Mouse (Mus musculus) CH12.LX (cell line): ENCODE results near the gene Fhit. TPM values are rescaled to one million over a fixed set of nuclear protein-coding genes. Genes with fewer than 3 reads are reported as not detected.

Source experiments
- DNase-seq: peaks from one replicate; pipeline ENCODE4 v3.0.0-alpha.2; 2013; ENCODE audit errors: extremely low read depth
- H3K27ac ChIP-seq: 2 replicates; pipeline ENCODE4 v1.5.1; 2012; ENCODE audit warnings: low read depth, mild to moderate bottlenecking, control low read depth, moderate library complexity; ENCODE audit not compliant: insufficient read depth
- H3K27me3 ChIP-seq: replicated peaks from 2 replicates; pipeline ENCODE3; 2012; ENCODE audit warnings: inconsistent platforms
- H3K36me3 ChIP-seq, 2 experiments: replicated peaks in 1 of 2; 2 replicates each; pipeline versions ENCODE3 to v1.6.1; 2012; ENCODE audit warnings: inconsistent platforms in 1 of 2, low read length in 1 of 2, mild to moderate bottlenecking in 1 of 2, mixed read lengths in 1 of 2, moderate library complexity in 1 of 2; ENCODE audit not compliant: control insufficient read depth in 1 of 2, insufficient read depth in 1 of 2
- H3K4me1 ChIP-seq, 2 experiments: 2 replicates each; pipeline ENCODE4 v1.6.1; 2012; ENCODE audit warnings: inconsistent platforms in 1 of 2, moderate library complexity in 1 of 2; ENCODE audit not compliant: insufficient read depth in 2 of 2, control insufficient read depth in 1 of 2
- H3K4me2 ChIP-seq: 2 replicates; pipeline ENCODE4 v1.6.1; 2012; ENCODE audit warnings: low read depth, mild to moderate bottlenecking, control low read depth; ENCODE audit not compliant: poor library complexity, insufficient read depth, severe bottlenecking
- H3K4me3 ChIP-seq, 3 experiments: fragments of 150-350 bp in 1 of 3; sonication (generic) in 1 of 3; replicated peaks in 1 of 3; 2 replicates each; pipeline versions ENCODE3 to v1.5.1; 2011 to 2012; ENCODE audit warnings: low read depth in 2 of 3, low read length in 2 of 3, mild to moderate bottlenecking in 2 of 3, moderate library complexity in 2 of 3, control low read depth in 1 of 3, improper control_type of control experiment in 1 of 3, inconsistent platforms in 1 of 3, mixed read lengths in 1 of 3; ENCODE audit not compliant: poor library complexity in 1 of 3
- H3K79me2 ChIP-seq: replicated peaks from 2 replicates; pipeline ENCODE4 v1.6.1; 2012; ENCODE audit warnings: mild to moderate bottlenecking, moderate library complexity; ENCODE audit not compliant: control insufficient read depth, poor library complexity, insufficient read depth, severe bottlenecking; ENCODE audit errors: extremely low read depth
- H3K9ac ChIP-seq: 2 replicates; pipeline ENCODE4 v1.6.1; 2012; ENCODE audit warnings: low read depth, mild to moderate bottlenecking, control low read depth, moderate library complexity; ENCODE audit not compliant: insufficient read depth
- H3K9me3 ChIP-seq: replicated peaks from 2 replicates; pipeline ENCODE3; 2012; ENCODE audit warnings: low read length, inconsistent platforms, mixed read lengths
- BHLHE40 ChIP-seq: IDR thresholded peaks from 2 replicates; pipeline ENCODE4 v1.6.1; 2011; ENCODE audit warnings: mild to moderate bottlenecking, low read depth, low read length, improper control_type of control experiment
- CHD1 ChIP-seq: IDR thresholded peaks from 2 replicates; pipeline ENCODE4 v1.6.1; 2012; ENCODE audit warnings: low read depth, low read length, improper control_type of control experiment, inconsistent platforms
- CHD2 ChIP-seq: IDR thresholded peaks from 2 replicates; pipeline ENCODE4 v1.6.1; 2011; ENCODE audit warnings: low read length, improper control_type of control experiment
- E2F4 ChIP-seq: IDR thresholded peaks from 2 replicates; pipeline ENCODE4 v1.6.1; 2011; ENCODE audit warnings: low read depth, low read length, improper control_type of control experiment; ENCODE audit not compliant: insufficient replicate concordance
- ELF1 ChIP-seq: IDR thresholded peaks from 2 replicates; pipeline ENCODE4 v1.6.1; 2014; ENCODE audit warnings: low read depth, mild to moderate bottlenecking, inconsistent platforms, low read length, improper control_type of control experiment
- EP300 ChIP-seq: IDR thresholded peaks from 2 replicates; pipeline ENCODE4 v1.6.1; 2011; ENCODE audit warnings: low read length, improper control_type of control experiment
- GABPA ChIP-seq: IDR thresholded peaks from 2 replicates; pipeline ENCODE4 v1.6.1; 2012; ENCODE audit warnings: low read depth, low read length, improper control_type of control experiment, inconsistent platforms; ENCODE audit not compliant: insufficient replicate concordance
- IRF4 ChIP-seq: IDR thresholded peaks from 2 replicates; pipeline ENCODE4 v1.6.1; 2014; ENCODE audit warnings: low read depth, mild to moderate bottlenecking, inconsistent platforms, low read length, improper control_type of control experiment
- KAT2A ChIP-seq: IDR thresholded peaks from 2 replicates; pipeline ENCODE4 v1.6.1; 2012; ENCODE audit warnings: low read length, improper control_type of control experiment, inconsistent platforms; ENCODE audit not compliant: insufficient replicate concordance
- MAFK ChIP-seq: IDR thresholded peaks from 2 replicates; pipeline ENCODE4 v1.6.1; 2011; ENCODE audit warnings: low read length, improper control_type of control experiment; ENCODE audit not compliant: insufficient replicate concordance
- MAZ ChIP-seq: IDR thresholded peaks from 2 replicates; pipeline ENCODE4 v1.6.1; 2012; ENCODE audit warnings: low read depth, mild to moderate bottlenecking, inconsistent platforms, low read length, improper control_type of control experiment, moderate library complexity
- MEF2A ChIP-seq: IDR thresholded peaks from 2 replicates; pipeline ENCODE4 v1.6.1; 2014; ENCODE audit warnings: low read depth, mild to moderate bottlenecking, inconsistent platforms, low read length, improper control_type of control experiment, borderline replicate concordance
- MXI1 ChIP-seq: IDR thresholded peaks from 2 replicates; pipeline ENCODE4 v1.6.1; 2011; ENCODE audit warnings: mild to moderate bottlenecking, low read depth, low read length, improper control_type of control experiment
- MYC ChIP-seq: IDR thresholded peaks from 2 replicates; pipeline ENCODE4 v1.6.1; 2011; ENCODE audit warnings: low read depth, mild to moderate bottlenecking, improper control_type of control experiment, low read length
- NELFE ChIP-seq: IDR thresholded peaks from 2 replicates; pipeline ENCODE4 v1.6.1; 2011; ENCODE audit warnings: low read depth, low read length, improper control_type of control experiment
- PAX5 ChIP-seq: IDR thresholded peaks from 2 replicates; pipeline ENCODE4 v1.6.1; 2012; ENCODE audit warnings: low read length, inconsistent platforms, mixed read lengths
- POLR2A ChIP-seq: IDR thresholded peaks from 2 replicates; pipeline ENCODE4 v1.6.1; 2011; ENCODE audit warnings: low read depth, mild to moderate bottlenecking, improper control_type of control experiment, low read length
- POLR2AphosphoS2 ChIP-seq: IDR thresholded peaks from 2 replicates; pipeline ENCODE4 v1.6.1; 2011; ENCODE audit warnings: low read depth, low read length, improper control_type of control experiment
- RAD21 ChIP-seq: IDR thresholded peaks from 2 replicates; pipeline ENCODE4 v1.6.1; 2011; ENCODE audit warnings: low read depth, mild to moderate bottlenecking, low read length, improper control_type of control experiment, moderate library complexity
- RCOR1 ChIP-seq: conservative IDR thresholded peaks from 2 replicates; pipeline ENCODE4 v1.6.1; 2012; ENCODE audit warnings: low read depth, mild to moderate bottlenecking, inconsistent platforms, low read length, improper control_type of control experiment
- UBTF ChIP-seq: IDR thresholded peaks from 2 replicates; pipeline ENCODE4 v1.6.1; 2012; ENCODE audit warnings: low read depth, mild to moderate bottlenecking, inconsistent platforms, low read length, improper control_type of control experiment, moderate library complexity
- ZC3H11A ChIP-seq: IDR thresholded peaks from 2 replicates; pipeline ENCODE4 v1.6.1; 2012; ENCODE audit warnings: low read depth, mild to moderate bottlenecking, inconsistent platforms, low read length, improper control_type of control experiment
- ZMIZ1 ChIP-seq: IDR thresholded peaks from 2 replicates; pipeline ENCODE4 v1.6.1; 2012; ENCODE audit warnings: low read depth, mild to moderate bottlenecking, inconsistent platforms, low read length, improper control_type of control experiment
- ZNF384 ChIP-seq: IDR thresholded peaks from 2 replicates; pipeline ENCODE4 v1.6.1; 2012; ENCODE audit warnings: low read depth, low read length, improper control_type of control experiment, inconsistent platforms
- dilution Hi-C: fragments of 300-500 bp; cut with MboI; formaldehyde crosslinking; loops from 2 replicates; pipeline ENCODE4 v1.14.3; 2020; ENCODE audit warnings: low sequenced_read_pairs; ENCODE audit not compliant: extremely low pct_unique_long_range_greater_than_20kb, extremely low pct_ligation_motif_present
- in situ Hi-C: fragments of 300-500 bp; cut with MboI; formaldehyde crosslinking; loops from 3 replicates; pipeline ENCODE4 v1.14.3; 2019; ENCODE audit warnings: low sequenced_read_pairs, low pct_ligation_motif_present, low pct_unique_long_range_greater_than_20kb, mixed read lengths
- polyA plus RNA-seq: library from polyadenylated mRNA; unstranded; fragments of >175 nt; gene quantifications from 2 replicates; pipeline ENCODE4 v1.2.1, GENCODE M21; 2012; ENCODE audit warnings: low read depth; ENCODE audit not compliant: insufficient read length
- total RNA-seq, 2 experiments: library from RNA; depleted of rRNA; stranded (reverse); fragments of 300-350 nt in 1 of 2; fragments of >200 nt in 1 of 2; gene quantifications; 2 replicates each; pipeline ENCODE4 v1.2.3; 2012 to 2014

The Fhit gene
- total and polyA plus RNA-seq, 3 experiments: 0.64 to 1.9 (median 0.64) TPM

DNA sequence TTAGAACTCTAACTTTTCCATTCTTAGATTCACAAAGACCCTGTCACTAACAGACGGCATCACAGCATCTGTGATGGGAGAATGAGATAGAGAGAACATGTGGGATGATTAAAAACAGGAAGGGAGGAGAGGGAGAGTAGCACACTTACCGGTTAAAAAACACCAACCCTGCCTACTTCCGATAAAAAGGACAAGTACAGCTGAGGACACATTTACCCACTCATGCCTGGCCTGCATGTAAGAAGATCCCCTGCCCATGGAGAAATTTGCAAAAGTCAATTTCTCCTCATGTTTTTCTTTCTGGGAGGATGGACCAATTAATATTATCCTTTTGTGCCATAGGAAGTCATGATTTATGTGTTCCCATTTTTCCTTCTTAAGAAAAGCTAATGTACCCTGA is 1198.0 kb downstream of the Fhit start:
- Histone ChIP-seq H3K9ac (no peak overlapping the region), H3K79me2 (no peaks in the 10 kb centered on the region), H3K4me2 (no peak overlapping the region), H3K4me3 (no peak overlapping the region), H3K36me3 (no peaks in the 10 kb centered on the region), H3K27ac (no peak overlapping the region), H3K9me3 (no peaks in the 10 kb centered on the region), H3K4me1 (no peaks in the 10 kb centered on the region; a peak in 1 of 4 replicates), H3K27me3 (no peaks in the 10 kb centered on the region)
- dilution Hi-C loops: no loop called here
- DNase-seq: no peak
- in situ Hi-C loops: no loop called here
- TF ChIP-seq MXI1 (no peak), ZNF384 (no peak), ELF1 (no peak), BHLHE40 (no peak), ZC3H11A (no peak), ZMIZ1 (no peak), EP300 (no peak), MAFK (no peak), CHD1 (no peak)

DNA sequence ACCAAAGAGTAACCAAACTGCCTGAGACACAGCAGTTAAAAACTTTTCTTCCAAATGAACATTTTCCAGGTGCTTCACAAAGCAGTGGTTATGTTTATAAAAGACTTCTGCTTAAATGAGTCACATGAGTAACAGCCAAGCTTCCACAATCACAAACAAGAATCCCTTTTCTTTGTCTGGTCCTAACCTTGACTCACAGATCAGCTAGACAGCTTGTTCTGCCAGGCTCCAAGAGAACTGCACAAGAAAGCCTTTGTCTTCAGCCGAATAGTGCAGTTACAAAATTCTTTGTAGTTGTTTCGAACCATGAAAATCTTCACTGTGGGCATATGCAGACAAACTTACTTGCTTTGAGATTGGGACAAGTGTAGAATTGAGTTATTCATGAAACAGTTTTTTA is 1201.4 kb downstream of the Fhit start:
- no peak overlapping the region for H3K27ac ChIP-seq
- no peak overlapping the region for H3K9ac ChIP-seq
- dilution Hi-C loops (no loop called here), in situ Hi-C loops (no loop called here)
- no peak overlapping the region for H3K4me3 ChIP-seq
- no peaks in the 10 kb centered on the region for H3K4me1 ChIP-seq
- H3K4me2 ChIP-seq: no peak overlapping the region
- DNase-seq: no peak
- H3K36me3 ChIP-seq: no peaks in the 10 kb centered on the region
- no peak for TF ChIP-seq PAX5
- TF ChIP-seq IRF4: no peak
- no peak for TF ChIP-seq MYC
- TF ChIP-seq BHLHE40: no peak
- TF ChIP-seq POLR2AphosphoS2: no peak
- no peak for TF ChIP-seq KAT2A
- no peak for TF ChIP-seq E2F4
- TF ChIP-seq CHD2: no peak
- no peak for TF ChIP-seq MAZ
- TF ChIP-seq POLR2A: no peak
- TF ChIP-seq MEF2A: no peak
- no peak for TF ChIP-seq RAD21
- TF ChIP-seq GABPA: no peak
- no peak for TF ChIP-seq UBTF
- TF ChIP-seq RCOR1: no peak
- TF ChIP-seq ZC3H11A: no peak
- no peak for TF ChIP-seq NELFE
- TF ChIP-seq MAFK: no peak
- no peaks in the 10 kb centered on the region for H3K27me3 ChIP-seq
- H3K79me2 ChIP-seq: no peaks in the 10 kb centered on the region
- H3K9me3 ChIP-seq: no peaks in the 10 kb centered on the region
